Mouse (Mus musculus) midbrain, embryonic 13.5 days (tissue): ENCODE measurements around the gene Abcb10. TPM values are rescaled to one million over a fixed set of nuclear protein-coding genes. Genes with fewer than 3 reads are reported as not detected.
A peak's percentile ranks its signal among the peaks of the same experiment; 100 is the strongest.
"Not testable (repeated sequence)": the region's sequence is repeated elsewhere in the genome, so short reads cannot be mapped to it uniquely, and the experiment has no call there.

Experiments
- ATAC-seq: fragments of 200-750 bp; cut with Nextera tagmentation; 2 replicates; pipeline ENCODE4 v1.8.0; 2017; ENCODE audit warnings: mild to moderate bottlenecking, moderate TSS enrichment, moderate library complexity
- H3K27ac ChIP-seq: fragments of 300-500 bp; sonication (generic); 2 replicates; pipeline ENCODE4 v1.5.1; 2015; ENCODE audit warnings: inconsistent platforms, mild to moderate bottlenecking, moderate library complexity
- H3K27me3 ChIP-seq: fragments of 300-500 bp; sonication (generic); 2 replicates; pipeline ENCODE4 v1.6.1; 2015; ENCODE audit warnings: mild to moderate bottlenecking, inconsistent platforms
- H3K36me3 ChIP-seq: fragments of 300-500 bp; sonication (generic); 2 replicates; pipeline ENCODE4 v1.6.1; 2015; ENCODE audit warnings: mild to moderate bottlenecking, inconsistent platforms
- H3K4me1 ChIP-seq: fragments of 300-500 bp; sonication (generic); replicated peaks from 2 replicates; pipeline ENCODE4 v1.6.1; 2015; ENCODE audit warnings: inconsistent platforms
- H3K4me2 ChIP-seq: fragments of 300-500 bp; sonication (generic); replicated peaks from 2 replicates; pipeline ENCODE4 v1.6.1; 2015; ENCODE audit warnings: moderate library complexity, mild to moderate bottlenecking, inconsistent platforms
- H3K4me3 ChIP-seq: fragments of 300-500 bp; sonication (generic); replicated peaks from 2 replicates; pipeline ENCODE4 v1.5.1; 2015; ENCODE audit warnings: mild to moderate bottlenecking, inconsistent platforms
- H3K9ac ChIP-seq: fragments of 300-500 bp; sonication (generic); replicated peaks from 2 replicates; pipeline ENCODE4 v1.6.1; 2015; ENCODE audit warnings: mild to moderate bottlenecking, inconsistent platforms
- H3K9me3 ChIP-seq: fragments of 300-500 bp; sonication (generic); 2 replicates; pipeline ENCODE4 v1.6.1; 2016; ENCODE audit warnings: mild to moderate bottlenecking, inconsistent platforms
- WGBS: fragments of 180-500 bp; shearing (Covaris S2); methylation state at CpG from one replicate; pipeline ENCODE4 v1.1.7; 2015; 5-methylcytosine and 5-hydroxymethylcytosine counted together
- polyA plus RNA-seq: library from polyadenylated mRNA; unstranded; fragments of >200 nt; fragmentation: Nextera tagmentation; extraction: Ambion mirVana; gene quantifications from 2 replicates; pipeline ENCODE4 v1.2.1, GENCODE M21; 2015

Abcb10 gene
- polyA plus RNA-seq, result 10.5 and 12.2 TPM in 2 replicates

GRCm38 (mm10) chr8:123982826-123983400 lies at the start of gene Abcb10:
Gene Abcb10, minus strand, starts transcription at chr8:123983122.
- no peaks in the 10 kb centered on the region for H3K27me3 ChIP-seq
- peak; percentile 92 for ATAC-seq
- H3K4me3 ChIP-seq, result peak within 1 kb of the TSS; percentile 82
- no peaks in the 10 kb centered on the region for H3K36me3 ChIP-seq
- WGBS, result under 1% methylated on average over 56 of the region's 56 CpGs
- H3K9ac ChIP-seq, result peak within 1 kb of the TSS; percentile 87
- H3K27ac ChIP-seq, result peak within 1 kb of the TSS; percentile 82
- H3K9me3 ChIP-seq, result no peaks in the 10 kb centered on the region
- peaks cover 13% of the 10 kb centered on the region for H3K4me1 ChIP-seq
- peak within 1 kb of the TSS; percentile 91 for H3K4me2 ChIP-seq

- ATAC-seq, result no peak
- H3K9ac ChIP-seq, result no peak overlapping the region
- H3K4me2 ChIP-seq, result no peak overlapping the region
- no peak overlapping the region for H3K4me3 ChIP-seq
- H3K36me3 ChIP-seq, result peaks cover 65% of the 10 kb centered on the region
- no peaks in the 10 kb centered on the region for H3K27me3 ChIP-seq
- 91% methylated on average over 6 of the region's 6 CpGs for WGBS
- no peaks in the 10 kb centered on the region for H3K9me3 ChIP-seq
- peaks cover under 1% of the 10 kb centered on the region for H3K4me1 ChIP-seq
- no peak overlapping the region for H3K27ac ChIP-seq
Observed at GRCm38 (mm10) chr8:124027831-124028230, 44.9 kb upstream of the Abcb10 start.

- not testable (repeated sequence) for ATAC-seq
- WGBS, result 77% methylated on average over 2 of the region's 2 CpGs
- H3K36me3 ChIP-seq, result peaks cover 63% of the 10 kb centered on the region
Observed at GRCm38 (mm10) chr8:124026265-124026664, 43.3 kb upstream of the Abcb10 start.

GRCm38 (mm10) chr8:124021237-124022227 lies 38.6 kb upstream of the Abcb10 start, which contains the start of the genes Taf5l and Urb2:
Gene Taf5l, minus strand, starts transcription at chr8:124021397.
Gene Urb2, plus strand, starts transcription at chr8:124021508.
- H3K36me3 ChIP-seq, result peaks cover 22% of the 10 kb centered on the region
- peaks cover 35% of the 10 kb centered on the region for H3K4me1 ChIP-seq
- H3K4me2 ChIP-seq, result peak within 1 kb of the TSS; percentile 75
- peak within 1 kb of the TSS; percentile 79 for H3K9ac ChIP-seq
- peak; percentile 95 for ATAC-seq
- H3K9me3 ChIP-seq, result no peaks in the 10 kb centered on the region
- WGBS, result 1% methylated on average over 70 of the region's 74 CpGs
- peak within 1 kb of the TSS; percentile 85 for H3K4me3 ChIP-seq
- H3K27me3 ChIP-seq, result no peaks in the 10 kb centered on the region
- peak within 1 kb of the TSS; percentile 92 for H3K27ac ChIP-seq

More at GRCm38 (mm10) chr8:124026265-124026664, 43.3 kb upstream of the Abcb10 start:
- not testable (repeated sequence) for H3K4me2 ChIP-seq, H3K27me3 ChIP-seq, H3K4me3 ChIP-seq, H3K27ac ChIP-seq, H3K9ac ChIP-seq, H3K9me3 ChIP-seq
- H3K4me1 ChIP-seq, result peaks cover 12% of the 10 kb centered on the region

- Histone ChIP-seq H3K9me3 (no peaks in the 10 kb centered on the region), H3K27ac (peak overlapping the region; percentile 92), H3K4me2 (peak overlapping the region; percentile 75), H3K4me3 (peak overlapping the region; percentile 85), H3K27me3 (no peaks in the 10 kb centered on the region), H3K4me1 (peaks cover 35% of the 10 kb centered on the region), H3K36me3 (peaks cover 16% of the 10 kb centered on the region), H3K9ac (peak overlapping the region; percentile 79)
- peak; percentile 87 for ATAC-seq
- 2% methylated on average over 65 of the region's 87 CpGs for WGBS
Observed at GRCm38 (mm10) chr8:124020439-124021236, 37.7 kb upstream of the Abcb10 start.

- WGBS, result 40% methylated on average over 13 of the region's 13 CpGs
- ATAC-seq, result peak; percentile 21; the same call in 1 of the 2 replicates
- H3K9me3 ChIP-seq, result no peaks in the 10 kb centered on the region
- peak overlapping the region; percentile 3; the same call in 1 of the 2 replicates for H3K9ac ChIP-seq
- peak overlapping the region; percentile 85 for H3K4me3 ChIP-seq
- peaks cover 35% of the 10 kb centered on the region for H3K4me1 ChIP-seq
- no peak overlapping the region for H3K27ac ChIP-seq
- H3K4me2 ChIP-seq, result peak overlapping the region; percentile 75
- H3K36me3 ChIP-seq, result peaks cover 9% of the 10 kb centered on the region; the same call in 1 of the 2 replicates
- H3K27me3 ChIP-seq, result no peaks in the 10 kb centered on the region
Observed at GRCm38 (mm10) chr8:124019782-124020181, 36.9 kb upstream of the Abcb10 start.

GRCm38 (mm10) chr8:124014751-124015150 lies 31.8 kb upstream of the Abcb10 start:
- H3K9me3 ChIP-seq, result no peaks in the 10 kb centered on the region
- H3K27me3 ChIP-seq, result no peaks in the 10 kb centered on the region
- H3K27ac ChIP-seq, result no peak overlapping the region
- no peak overlapping the region for H3K4me2 ChIP-seq
- H3K36me3 ChIP-seq, result peaks cover 1% of the 10 kb centered on the region; the same call in 1 of the 2 replicates
- 86% methylated on average over 3 of the region's 3 CpGs for WGBS
- peaks cover 15% of the 10 kb centered on the region for H3K4me1 ChIP-seq
- H3K9ac ChIP-seq, result no peak overlapping the region
- H3K4me3 ChIP-seq, result no peak overlapping the region
- no peak for ATAC-seq

- H3K36me3 ChIP-seq, H3K9me3 ChIP-seq, ATAC-seq, H3K9ac ChIP-seq, H3K4me2 ChIP-seq, H3K27me3 ChIP-seq, H3K4me3 ChIP-seq, H3K27ac ChIP-seq: not testable (repeated sequence)
- H3K4me1 ChIP-seq, result peaks cover 11% of the 10 kb centered on the region
- WGBS, result 93% methylated on average over 7 of the region's 7 CpGs
Observed at GRCm38 (mm10) chr8:124014299-124014698, 31.4 kb upstream of the Abcb10 start.

GRCm38 (mm10) chr8:124011989-124012586 lies 29.2 kb upstream of the Abcb10 start:
- 98% methylated on average over 3 of the region's 3 CpGs for WGBS
- Histone ChIP-seq H3K4me2 (no peak overlapping the region), H3K36me3 (peaks cover 28% of the 10 kb centered on the region), H3K9ac (no peak overlapping the region), H3K4me1 (no peaks in the 10 kb centered on the region; the same call in 1 of the 2 replicates), H3K27me3 (no peaks in the 10 kb centered on the region), H3K27ac (no peak overlapping the region), H3K4me3 (no peak overlapping the region), H3K9me3 (no peaks in the 10 kb centered on the region)
- ATAC-seq, result no peak

- no peak overlapping the region for H3K4me2 ChIP-seq
- H3K4me1 ChIP-seq, result no peaks in the 10 kb centered on the region
- H3K4me3 ChIP-seq, result no peak overlapping the region
- no peaks in the 10 kb centered on the region for H3K27me3 ChIP-seq
- ATAC-seq, result no peak
- H3K27ac ChIP-seq, result no peak overlapping the region
- WGBS, result 92% methylated on average over 3 of the region's 3 CpGs
- no peak overlapping the region for H3K9ac ChIP-seq
- peaks cover 33% of the 10 kb centered on the region for H3K36me3 ChIP-seq
- H3K9me3 ChIP-seq, result no peaks in the 10 kb centered on the region
Observed at GRCm38 (mm10) chr8:124011580-124011979, 28.7 kb upstream of the Abcb10 start.

- peaks cover 68% of the 10 kb centered on the region for H3K36me3 ChIP-seq
- H3K27me3 ChIP-seq, result no peaks in the 10 kb centered on the region
- no peak overlapping the region for H3K4me2 ChIP-seq
- no peak overlapping the region for H3K9ac ChIP-seq
- WGBS, result 93% methylated on average over 6 of the region's 6 CpGs
- H3K9me3 ChIP-seq, result no peaks in the 10 kb centered on the region
- no peak overlapping the region for H3K27ac ChIP-seq
- H3K4me3 ChIP-seq, result no peak overlapping the region
- no peaks in the 10 kb centered on the region for H3K4me1 ChIP-seq
- no peak for ATAC-seq
Observed at GRCm38 (mm10) chr8:124007829-124008228, 24.9 kb upstream of the Abcb10 start.
